Mouse (Mus musculus): ENCODE measurements at regions not wholly inside any gene's neighbourhood (a gene's known extent, or its start where the extent isn't known, plus 50 kb on each side); places are given as distances from the start of the nearest gene placed in this dataset.
A peak's percentile ranks its signal among the peaks of the same experiment; 100 is the strongest.

DNA sequence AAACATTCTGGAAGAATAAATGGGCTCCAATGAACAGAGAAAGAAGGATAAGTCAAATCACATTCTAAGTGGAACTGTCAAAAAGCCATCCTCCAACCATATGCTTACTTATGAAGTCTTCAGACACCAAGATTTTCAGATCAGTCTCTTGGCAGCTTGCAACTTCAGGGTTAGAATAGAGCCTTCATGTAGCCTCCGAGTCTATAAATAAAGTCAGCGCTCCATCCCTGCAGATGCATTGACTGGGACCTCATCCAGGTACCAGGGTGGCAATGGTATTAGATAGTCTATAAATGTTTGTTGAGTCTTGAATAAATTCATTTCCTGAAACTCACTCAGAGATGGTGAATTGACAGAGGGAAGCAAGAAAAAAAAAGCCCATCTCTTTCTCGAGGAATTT, 107.2 kb upstream of the Eepd1 start:
- Histone ChIP-seq H3K27ac (ENCODE audit: low read depth, low read length) (no peak overlapping the region), H3K9me3 (ENCODE audit: low read length) (no peaks in the 10 kb centered on the region), H3K4me1 (ENCODE audit: insufficient read depth) (no peaks in the 10 kb centered on the region), H3K36me3 (ENCODE audit: insufficient read depth) (no peaks in the 10 kb centered on the region), H3K4me2 (ENCODE audit: low read depth) (no peak overlapping the region), H3K9ac (no peak overlapping the region), H3K4me3 (ENCODE audit: low read depth, low read length) (no peak overlapping the region), H3K27me3 (ENCODE audit: insufficient read depth, low read length) (no peaks in the 10 kb centered on the region)
- WGBS, result 73% methylated on average over 3 of the region's 3 CpGs
- TF ChIP-seq CTCF (IDR thresholded peaks at IDR 0.05; ENCODE audit: low read depth), result no peak
- peak; percentile 47 for DNase-seq
- no peak; the same call in 1 of the 2 replicates for ATAC-seq

DNA sequence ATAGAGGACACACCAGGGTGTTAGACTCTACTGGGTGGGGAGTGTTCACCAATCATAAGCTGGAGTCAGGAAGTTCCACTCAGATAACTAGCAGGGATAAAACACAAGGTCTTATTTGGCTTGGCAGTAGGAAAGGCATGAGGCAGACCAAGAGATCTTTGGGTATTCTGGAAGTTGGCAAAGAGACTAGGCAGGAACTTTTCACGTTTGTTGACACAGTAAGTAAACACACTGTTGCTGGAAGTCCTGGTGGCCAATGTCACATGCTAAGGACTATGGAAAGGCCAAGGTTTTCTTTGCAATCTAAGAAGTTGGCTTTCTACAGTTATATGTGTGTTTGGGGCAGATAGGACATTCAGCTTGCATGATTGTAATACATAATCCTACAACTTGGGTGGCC, 105.1 kb upstream of the Eepd1 start:
- H3K27me3 ChIP-seq (ENCODE audit: insufficient read depth, low read length), result no peaks in the 10 kb centered on the region
- H3K9me3 ChIP-seq (ENCODE audit: low read length), result no peaks in the 10 kb centered on the region
- ATAC-seq, result no peak
- H3K4me2 ChIP-seq (ENCODE audit: low read depth), result no peak overlapping the region
- no peak for TF ChIP-seq CTCF (IDR thresholded peaks at IDR 0.05; ENCODE audit: low read depth)
- WGBS, result 54% methylated on average over 1 of the region's 1 CpGs
- no peak overlapping the region for H3K27ac ChIP-seq (ENCODE audit: low read depth, low read length)
- H3K36me3 ChIP-seq (ENCODE audit: insufficient read depth), result no peaks in the 10 kb centered on the region
- H3K9ac ChIP-seq, result no peak overlapping the region
- DNase-seq, result no peak
- no peak overlapping the region for H3K4me3 ChIP-seq (ENCODE audit: low read depth, low read length)
- H3K4me1 ChIP-seq (ENCODE audit: insufficient read depth), result no peaks in the 10 kb centered on the region

DNA sequence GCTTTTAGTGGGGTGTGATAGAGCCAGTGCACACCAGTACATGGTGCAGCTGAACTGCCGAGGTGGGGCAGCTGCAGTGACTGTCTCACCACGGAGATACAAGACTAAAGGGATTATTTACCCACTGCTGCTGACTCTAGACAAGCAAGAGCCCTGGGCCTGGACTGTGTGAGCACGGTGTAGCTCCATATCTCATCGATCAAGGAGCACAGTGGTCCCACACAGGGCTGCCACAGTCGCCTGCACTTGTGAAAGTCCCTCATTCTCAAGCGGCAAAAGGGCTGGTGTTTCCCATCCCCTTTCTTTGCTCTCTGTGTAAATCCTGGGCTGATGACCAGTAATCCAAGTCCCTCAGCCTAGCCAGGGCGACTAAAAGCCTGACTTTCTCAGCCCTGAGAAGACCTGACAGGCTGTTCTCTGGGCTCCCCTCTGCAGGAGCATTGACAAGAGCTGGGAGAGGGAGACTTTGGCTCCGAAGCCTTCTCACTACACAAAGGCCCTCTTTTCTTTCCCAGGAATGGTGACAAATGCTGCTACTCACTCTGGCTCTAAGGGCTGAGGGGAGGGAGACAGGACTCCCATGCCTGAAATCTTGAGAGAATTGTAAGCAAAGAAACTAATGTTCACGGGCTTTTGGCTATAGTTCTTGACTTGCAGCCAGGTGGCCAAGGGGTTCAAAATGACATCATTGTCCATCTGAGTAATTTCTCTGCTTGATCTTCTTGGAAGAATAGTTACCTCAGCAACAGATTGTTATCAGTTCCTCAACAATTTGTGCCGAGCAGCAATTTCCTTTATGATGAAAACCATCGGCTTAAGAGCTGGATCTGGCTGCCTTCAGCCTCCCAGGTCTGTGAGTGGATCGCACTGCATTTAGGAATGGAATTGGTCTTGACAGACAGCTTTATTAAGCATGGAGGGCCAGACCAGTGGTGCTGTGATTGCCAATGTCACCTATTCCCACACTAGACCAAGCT, 103.3 kb upstream of the Eepd1 start:
- WGBS, result 24% methylated on average over 12 of the region's 12 CpGs

GRCm38 (mm10) chr9:25385333-25385732, 96.0 kb upstream of the Eepd1 start:
- no peak for TF ChIP-seq CTCF (IDR thresholded peaks at IDR 0.05; ENCODE audit: low read depth)
- no peak overlapping the region for H3K9ac ChIP-seq
- no peak overlapping the region for H3K27ac ChIP-seq (ENCODE audit: low read depth, low read length)
- H3K4me1 ChIP-seq (ENCODE audit: insufficient read depth), result no peaks in the 10 kb centered on the region
- ATAC-seq (no peak), DNase-seq (no peak)
- no peak overlapping the region for H3K4me3 ChIP-seq (ENCODE audit: low read depth, low read length)
- H3K27me3 ChIP-seq (ENCODE audit: insufficient read depth, low read length), result no peaks in the 10 kb centered on the region
- no peaks in the 10 kb centered on the region for H3K9me3 ChIP-seq (ENCODE audit: low read length)
- no peak overlapping the region for H3K4me2 ChIP-seq (ENCODE audit: low read depth)
- no peaks in the 10 kb centered on the region for H3K36me3 ChIP-seq (ENCODE audit: insufficient read depth)

More for the DNA sequence above, 103.3 kb upstream of the Eepd1 start:
- Histone ChIP-seq H3K27ac (ENCODE audit: low read depth, low read length) (peak overlapping the region; percentile 66), H3K27me3 (ENCODE audit: insufficient read depth, low read length) (no peaks in the 10 kb centered on the region), H3K4me3 (ENCODE audit: low read depth, low read length) (no peak overlapping the region), H3K36me3 (ENCODE audit: insufficient read depth) (no peaks in the 10 kb centered on the region), H3K9me3 (ENCODE audit: low read length) (no peaks in the 10 kb centered on the region), H3K4me2 (ENCODE audit: low read depth) (no peak overlapping the region), H3K4me1 (ENCODE audit: insufficient read depth) (no peaks in the 10 kb centered on the region), H3K9ac (no peak overlapping the region)
- peak; percentile 90 for ATAC-seq
- TF ChIP-seq CTCF (IDR thresholded peaks at IDR 0.05; ENCODE audit: low read depth), result no peak
- peak; percentile 75 for DNase-seq

DNA sequence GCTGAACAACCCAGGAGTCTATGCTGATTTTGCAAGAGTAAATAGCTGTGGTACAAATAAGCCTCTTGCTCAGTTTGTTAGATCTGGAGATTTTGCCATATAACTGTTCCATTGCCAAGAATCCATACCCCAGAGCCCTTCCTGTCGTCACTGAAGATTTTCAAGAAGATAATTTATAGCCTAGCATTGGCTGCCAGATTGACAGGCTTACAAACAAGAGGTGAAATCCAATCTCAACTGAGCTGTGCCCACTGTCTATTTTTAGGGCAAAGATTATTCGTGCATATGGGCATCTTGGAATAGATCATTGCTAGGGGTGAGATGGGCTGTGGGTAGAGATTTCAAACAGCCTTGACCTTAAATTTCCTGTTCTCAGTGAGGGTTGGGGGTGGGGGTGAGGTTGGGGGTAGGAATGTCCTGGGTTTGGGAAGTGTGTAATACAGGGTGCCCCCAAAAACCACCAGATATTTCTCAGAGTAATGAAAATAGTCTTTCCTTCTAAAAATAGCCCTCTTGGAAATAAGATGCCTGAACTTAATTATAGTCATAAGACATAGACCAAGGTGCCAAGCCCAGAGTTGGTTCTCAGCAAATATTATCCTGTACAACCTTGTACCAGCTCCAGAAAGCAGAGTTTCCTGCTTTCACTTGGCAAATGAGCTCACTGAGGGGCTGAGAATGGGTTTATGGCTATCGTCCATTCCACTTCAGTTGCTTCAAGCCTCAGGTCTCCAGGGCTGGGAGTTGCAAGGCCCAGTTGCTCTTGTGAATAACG, 93.3 kb upstream of the Eepd1 start:
- no peak for TF ChIP-seq CTCF (IDR thresholded peaks at IDR 0.05; ENCODE audit: low read depth)
- H3K4me3 ChIP-seq (ENCODE audit: low read depth, low read length), result no peak overlapping the region
- no peaks in the 10 kb centered on the region for H3K4me1 ChIP-seq (ENCODE audit: insufficient read depth)
- no peak overlapping the region for H3K27ac ChIP-seq (ENCODE audit: low read depth, low read length)
- ATAC-seq (no peak; the same call in 1 of the 2 replicates), DNase-seq (peak; percentile 22)
- 65% methylated on average over 4 of the region's 4 CpGs for WGBS
- no peak overlapping the region for H3K9ac ChIP-seq
- H3K9me3 ChIP-seq (ENCODE audit: low read length), result no peaks in the 10 kb centered on the region
- no peaks in the 10 kb centered on the region for H3K36me3 ChIP-seq (ENCODE audit: insufficient read depth)
- H3K27me3 ChIP-seq (ENCODE audit: insufficient read depth, low read length), result no peaks in the 10 kb centered on the region
- no peak overlapping the region for H3K4me2 ChIP-seq (ENCODE audit: low read depth)

GRCm38 (mm10) chr9:25389351-25389750, 92.0 kb upstream of the Eepd1 start:
- WGBS, result 79% methylated on average over 3 of the region's 3 CpGs
- Histone ChIP-seq H3K36me3 (ENCODE audit: insufficient read depth) (no peaks in the 10 kb centered on the region), H3K27ac (ENCODE audit: low read depth, low read length) (no peak overlapping the region), H3K9ac (no peak overlapping the region), H3K4me2 (ENCODE audit: low read depth) (no peak overlapping the region), H3K4me3 (ENCODE audit: low read depth, low read length) (no peak overlapping the region), H3K4me1 (ENCODE audit: insufficient read depth) (no peaks in the 10 kb centered on the region), H3K9me3 (ENCODE audit: low read length) (no peaks in the 10 kb centered on the region), H3K27me3 (ENCODE audit: insufficient read depth, low read length) (no peaks in the 10 kb centered on the region)
- DNase-seq, result no peak
- ATAC-seq, result no peak
- no peak for TF ChIP-seq CTCF (IDR thresholded peaks at IDR 0.05; ENCODE audit: low read depth)

Measured in forebrain, postnatal 0 days (tissue).